Mouse (Mus musculus): Measurements from ENCODE around the gene Kdm6b. TPM values are rescaled to one million over a fixed set of nuclear protein-coding genes. Genes with fewer than 3 reads are reported as not detected.

The Kdm6b gene
- total RNA-seq, 1 experiment from 2014 or later: 16.8 TPM

GRCm38 (mm10) chr11:69408541-69409377 is 4.7 kb downstream of the Kdm6b start:
- peak; percentile 48 for ATAC-seq (replicated peaks; ENCODE audit: insufficient number of reproducible peaks, low FRiP score, low TSS enrichment, poor library complexity, severe bottlenecking)

- ATAC-seq (replicated peaks; ENCODE audit: insufficient number of reproducible peaks, low FRiP score, low TSS enrichment, poor library complexity, severe bottlenecking): no peak
Observed at GRCm38 (mm10) chr11:69407724-69408004, 5.8 kb downstream of the Kdm6b start.

GRCm38 (mm10) chr11:69406867-69407723 is 6.4 kb downstream of the Kdm6b start:
- ATAC-seq (replicated peaks; ENCODE audit: insufficient number of reproducible peaks, low FRiP score, low TSS enrichment, poor library complexity, severe bottlenecking): no peak

- no peak for ATAC-seq (replicated peaks; ENCODE audit: insufficient number of reproducible peaks, low FRiP score, low TSS enrichment, poor library complexity, severe bottlenecking)
Observed at GRCm38 (mm10) chr11:69406282-69406681, 7.2 kb downstream of the Kdm6b start.

GRCm38 (mm10) chr11:69405397-69406200 is 7.9 kb downstream of the Kdm6b start:
- no peak for ATAC-seq (replicated peaks; ENCODE audit: insufficient number of reproducible peaks, low FRiP score, low TSS enrichment, poor library complexity, severe bottlenecking)

DNA sequence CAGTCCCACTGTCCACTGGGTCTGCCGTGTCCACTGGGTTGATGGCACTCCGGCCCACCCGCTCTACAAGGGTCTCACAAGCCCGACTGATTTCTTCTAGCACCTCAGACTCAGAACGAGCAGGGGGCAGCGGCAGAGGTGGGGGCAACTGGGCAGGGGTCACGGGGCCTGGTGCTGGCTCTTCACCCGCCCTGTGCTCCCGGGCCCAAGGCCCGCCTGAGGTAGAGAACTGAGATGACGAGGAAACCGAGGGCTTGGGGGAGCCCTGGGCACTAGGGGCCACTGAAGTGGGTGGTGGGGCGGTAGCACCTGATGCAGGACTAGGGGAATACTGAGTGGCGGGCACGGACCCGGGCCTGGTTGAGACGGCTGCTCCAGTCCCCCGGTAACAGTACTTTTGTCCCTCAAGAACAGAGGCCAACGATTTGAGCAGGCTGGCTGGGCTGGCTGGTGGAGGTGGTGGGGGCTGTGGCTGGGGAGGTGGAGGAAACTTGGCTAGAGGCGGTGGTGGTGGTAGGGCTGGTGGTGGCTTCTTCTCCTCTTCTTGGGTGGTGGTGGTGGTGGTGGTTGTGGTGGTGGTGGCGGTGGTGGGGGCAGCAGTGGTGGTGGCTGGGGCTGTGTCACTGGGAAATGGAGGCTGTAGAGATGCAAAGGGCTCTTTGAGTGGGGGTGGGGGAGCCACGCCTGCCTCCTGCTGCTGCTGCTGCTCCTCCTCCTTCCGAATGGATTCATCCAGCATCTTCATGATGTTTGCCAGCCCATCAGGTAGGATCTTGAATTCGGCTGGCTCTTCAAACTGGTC is 8.7 kb downstream of the Kdm6b start:
- no peak for ATAC-seq (replicated peaks; ENCODE audit: insufficient number of reproducible peaks, low FRiP score, low TSS enrichment, poor library complexity, severe bottlenecking)

DNA sequence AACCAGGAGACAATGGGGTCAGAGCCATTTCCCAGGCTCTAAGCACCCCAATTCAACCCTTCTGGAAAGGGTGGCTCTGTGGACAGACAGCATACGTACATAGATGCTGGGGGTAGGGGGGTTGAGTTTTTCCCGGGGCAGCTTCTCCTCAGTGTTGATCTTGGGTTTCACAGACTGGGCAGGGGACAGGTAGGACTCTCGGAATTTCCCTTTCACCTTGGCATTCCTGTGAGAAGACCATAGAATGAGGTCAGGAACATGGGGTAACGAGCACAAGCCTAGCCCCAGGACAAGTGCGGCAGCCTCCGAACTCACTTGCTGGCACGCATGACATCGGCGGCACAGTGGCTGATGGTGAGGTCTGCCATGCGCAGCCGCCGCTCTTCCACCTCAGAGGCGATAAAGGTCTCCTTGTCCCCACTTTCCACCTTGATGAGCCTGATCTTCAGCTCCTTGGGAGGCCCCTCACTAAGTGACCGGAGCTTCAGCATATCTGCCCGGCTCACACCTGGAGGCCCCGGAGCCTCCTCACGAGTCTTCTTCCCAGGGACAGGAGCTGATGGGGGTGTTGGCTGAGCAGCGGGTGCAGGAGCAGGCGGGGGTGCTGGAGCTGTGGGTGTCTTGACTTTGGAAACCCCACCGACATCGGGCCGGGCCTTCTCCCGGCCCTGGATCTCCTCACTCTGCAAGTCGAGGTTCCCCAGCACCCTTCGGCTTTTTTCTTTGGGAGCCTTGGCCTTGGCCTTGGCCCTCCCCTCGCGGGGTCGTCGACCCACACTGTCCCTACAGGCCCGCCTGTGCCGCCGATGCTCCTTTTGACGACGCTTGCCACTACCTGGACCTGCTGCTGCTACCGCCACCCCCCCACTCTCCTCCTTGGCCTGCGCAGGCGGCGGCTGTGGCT is 9.5 kb downstream of the Kdm6b start:
- ATAC-seq (replicated peaks; ENCODE audit: insufficient number of reproducible peaks, low FRiP score, low TSS enrichment, poor library complexity, severe bottlenecking): no peak

GRCm38 (mm10) chr11:69401987-69402386 is 11.5 kb downstream of the Kdm6b start:
- ATAC-seq (replicated peaks; ENCODE audit: insufficient number of reproducible peaks, low FRiP score, low TSS enrichment, poor library complexity, severe bottlenecking): no peak

- ATAC-seq (replicated peaks; ENCODE audit: insufficient number of reproducible peaks, low FRiP score, low TSS enrichment, poor library complexity, severe bottlenecking): peak; percentile 74
Observed at GRCm38 (mm10) chr11:69401210-69401637, 12.3 kb downstream of the Kdm6b start.

DNA sequence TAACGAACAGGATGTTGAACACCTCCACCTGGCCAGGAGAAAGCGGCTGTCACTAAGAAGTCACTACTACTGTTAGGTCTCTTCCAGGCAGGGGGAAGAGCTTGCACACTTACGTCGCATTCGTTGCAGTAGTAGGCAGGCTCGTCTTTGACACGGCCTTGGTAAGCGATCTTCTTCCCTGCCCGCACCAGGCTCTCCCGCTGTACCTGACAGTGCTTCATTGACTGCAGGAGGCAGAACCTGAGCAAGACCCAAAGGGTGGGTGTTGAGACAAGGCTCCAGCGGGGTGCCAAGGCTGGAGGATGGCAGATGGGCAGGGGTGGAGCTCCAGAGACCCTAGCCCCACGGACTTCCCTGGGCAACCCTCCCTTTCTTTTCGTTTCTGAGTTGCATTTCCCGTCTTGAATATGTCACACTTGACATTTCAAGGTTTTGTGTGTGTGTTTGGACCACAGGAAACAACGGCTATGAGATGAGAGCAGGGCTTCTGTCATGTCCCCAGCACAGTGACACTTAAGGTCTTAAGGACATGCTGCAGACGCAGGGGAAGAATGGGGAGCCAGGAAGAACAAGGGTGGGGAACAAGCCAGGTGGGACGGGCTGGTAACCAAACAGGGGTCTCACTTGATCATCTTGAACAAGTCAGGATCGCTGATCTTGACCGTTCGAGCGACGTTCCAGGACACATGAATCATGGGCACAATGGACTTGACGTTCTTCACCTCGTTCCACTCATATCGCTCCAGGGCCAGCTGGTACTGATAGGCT is 13.2 kb downstream of the Kdm6b start:
- ATAC-seq (replicated peaks; ENCODE audit: insufficient number of reproducible peaks, low FRiP score, low TSS enrichment, poor library complexity, severe bottlenecking): no peak

- ATAC-seq (replicated peaks; ENCODE audit: insufficient number of reproducible peaks, low FRiP score, low TSS enrichment, poor library complexity, severe bottlenecking): no peak
Observed at GRCm38 (mm10) chr11:69399201-69400082, 14.0 kb downstream of the Kdm6b start.

- ATAC-seq (replicated peaks; ENCODE audit: insufficient number of reproducible peaks, low FRiP score, low TSS enrichment, poor library complexity, severe bottlenecking): no peak
Observed at GRCm38 (mm10) chr11:69398486-69399200, 14.8 kb downstream of the Kdm6b start.

DNA sequence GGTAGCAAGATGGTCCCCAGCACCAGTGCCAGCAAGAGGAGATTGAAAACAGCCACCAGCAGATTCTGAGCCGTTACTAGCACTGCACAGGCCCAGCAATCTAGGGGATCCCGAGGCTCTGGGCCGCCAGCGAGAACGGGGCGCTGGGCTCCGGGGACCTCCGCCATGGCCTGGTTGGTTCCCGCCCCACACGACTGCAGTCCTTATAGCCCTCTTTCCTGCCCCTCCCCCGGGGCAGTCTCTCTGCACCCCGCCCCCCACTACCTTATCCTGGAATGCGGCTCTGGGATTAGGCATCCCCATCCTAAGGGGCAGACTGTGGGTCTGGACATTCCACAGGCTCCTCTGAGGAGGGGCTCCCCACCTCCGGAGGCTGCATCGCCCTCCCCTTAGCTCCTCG is 15.4 kb downstream of the Kdm6b start, which contains the start of gene Tmem88:
Tmem88 (minus strand) TSS at position 176 of the 400 bp plus-strand sequence.
- ATAC-seq (replicated peaks; ENCODE audit: insufficient number of reproducible peaks, low FRiP score, low TSS enrichment, poor library complexity, severe bottlenecking): no peak

GRCm38 (mm10) chr11:69397581-69398057 is 15.9 kb downstream of the Kdm6b start:
- ATAC-seq (replicated peaks; ENCODE audit: insufficient number of reproducible peaks, low FRiP score, low TSS enrichment, poor library complexity, severe bottlenecking): no peak

GRCm38 (mm10) chr11:69396772-69397171 is 16.7 kb downstream of the Kdm6b start:
- no peak for ATAC-seq (replicated peaks; ENCODE audit: insufficient number of reproducible peaks, low FRiP score, low TSS enrichment, poor library complexity, severe bottlenecking)
